Mouse (Mus musculus): ENCODE measurements around the gene Tmprss4.

- TF ChIP-seq CTCF (IDR thresholded peaks at IDR 0.05; ENCODE audit: control insufficient read depth, insufficient read depth, insufficient replicate concordance, low read depth, low read length) (no peak), POLR2A (IDR thresholded peaks at IDR 0.05; ENCODE audit: control insufficient read depth, low read depth, low read length) (no peak)
These were observed 11.8 kb upstream of the Tmprss4 start for GRCm38 (mm10) chr9:45215526-45216179.

Measured in testis, adult 2 months (tissue).